Comparison of ENCODE assay signal across 14 mouse cellular contexts in the genomic region with DNA sequence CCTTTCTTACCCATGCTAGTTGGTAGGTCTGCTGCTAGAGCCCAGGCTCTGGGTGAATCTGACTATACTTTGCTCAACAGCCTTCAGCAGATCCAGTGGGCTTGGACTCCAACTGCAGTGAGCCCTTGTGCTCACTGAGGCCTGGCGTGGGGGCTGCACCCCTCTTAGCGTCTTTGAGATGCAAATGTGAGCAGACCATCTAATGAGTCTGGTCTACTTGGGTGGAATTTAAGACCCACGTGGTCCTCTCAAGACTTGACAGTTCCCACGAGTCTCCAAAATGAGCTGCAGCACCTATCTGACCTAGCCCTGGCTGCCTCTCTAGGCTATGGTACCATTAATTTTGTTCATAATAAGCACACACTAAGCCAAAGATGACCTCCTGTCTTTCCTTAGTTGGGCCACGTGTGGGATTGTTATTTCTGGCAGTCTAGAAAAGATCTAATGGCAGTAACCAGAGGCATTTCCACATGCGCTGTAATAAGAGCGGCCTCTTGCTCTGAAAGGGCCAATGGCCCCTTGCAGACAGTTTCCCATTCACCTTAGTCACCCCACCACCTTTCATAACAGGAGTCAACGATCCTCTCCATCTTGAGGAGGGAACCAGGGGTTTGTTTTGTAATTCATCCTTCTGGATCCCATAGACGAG. TPM values are rescaled to one million over a fixed set of nuclear protein-coding genes. Genes with fewer than 3 reads are reported as not detected.
DNase-seq lines count a peak whose midpoint lies in the region; ATAC-seq lines count a peak whose summit lies in the region.
"Had no signal": no experiment of that assay in that cellular context is flagged by ENCODE, and none has a peak within 500 bp of the region (broad histone marks: within the 10 kb centered on the region; RNA-seq: fewer than 3 reads in every experiment).

No protein-coding gene starts in this region.

- peaks cover 14% of the 10 kb centered on the region for H3K4me1 ChIP-seq in kidney, embryonic 14.5 days (ENCODE audit: control insufficient read depth, insufficient read depth, low read length)
- H3K4me1 ChIP-seq in embryonic facial prominence, embryonic 15.5 days, result peaks cover 17% of the 10 kb centered on the region
- peaks cover 27% of the 10 kb centered on the region for H3K4me1 ChIP-seq in hindbrain, embryonic 15.5 days (replicated peaks)
- H3K4me1 ChIP-seq in midbrain, embryonic 16.5 days (ENCODE audit: control insufficient read depth, insufficient read depth, low read length), result peaks cover 16% of the 10 kb centered on the region

- 17% methylated on average over 9 of the region's 9 CpGs for WGBS in kidney, embryonic 14.5 days
- 44% methylated on average over 9 of the region's 9 CpGs for WGBS in embryonic facial prominence, embryonic 15.5 days
- 28% methylated on average over 9 of the region's 9 CpGs for WGBS in hindbrain, embryonic 15.5 days
- WGBS in midbrain, embryonic 16.5 days, result 23% methylated on average over 9 of the region's 9 CpGs

- H3K27me3 ChIP-seq in kidney, embryonic 14.5 days (ENCODE audit: control insufficient read depth, insufficient read depth, low read length), result no peaks in the 10 kb centered on the region
- H3K27me3 ChIP-seq in embryonic facial prominence, embryonic 15.5 days, result no peaks in the 10 kb centered on the region
- no peaks in the 10 kb centered on the region for H3K27me3 ChIP-seq in hindbrain, embryonic 15.5 days
- H3K27me3 ChIP-seq in midbrain, embryonic 16.5 days (ENCODE audit: control insufficient read depth, insufficient read depth, low read depth, low read length), result no peaks in the 10 kb centered on the region

- peak overlapping the region; percentile 77 for H3K27ac ChIP-seq in kidney, embryonic 14.5 days (ENCODE audit: low read depth, low read length)
- peak overlapping the region; percentile 65; the same call in 1 of the 2 replicates for H3K27ac ChIP-seq in embryonic facial prominence, embryonic 15.5 days (replicated peaks)
- peak overlapping the region; percentile 67 for H3K27ac ChIP-seq in hindbrain, embryonic 15.5 days (replicated peaks)
- H3K27ac ChIP-seq in midbrain, embryonic 16.5 days (ENCODE audit: low read length), result peak overlapping the region; percentile 71
- H3K27ac ChIP-seq: macrophage had no signal

- peak overlapping the region; percentile 38 for H3K4me2 ChIP-seq in kidney, embryonic 14.5 days (replicated peaks; ENCODE audit: low read depth, low read length)
- H3K4me2 ChIP-seq in embryonic facial prominence, embryonic 15.5 days (replicated peaks), result peak overlapping the region; percentile 17
- peak overlapping the region; percentile 30; the same call in 1 of the 2 replicates for H3K4me2 ChIP-seq in hindbrain, embryonic 15.5 days
- peak overlapping the region; percentile 38 for H3K4me2 ChIP-seq in midbrain, embryonic 16.5 days (ENCODE audit: low read length)

- no peak for DNase-seq in kidney, adult 11 months
- DNase-seq in embryo, embryonic 9.5 days (ENCODE audit: extremely low spot score), result no peak
- no peak for DNase-seq in adrenal gland, postnatal 36 days
- DNase-seq: cerebellum, adult 8-10 months; thymus, adult 2 months had no signal

- H3K4me3 ChIP-seq in kidney, embryonic 14.5 days (ENCODE audit: low read length), result peak overlapping the region; percentile 5; the same call in 1 of the 2 replicates
- H3K4me3 ChIP-seq in embryonic facial prominence, embryonic 15.5 days (replicated peaks), result no peak overlapping the region
- H3K4me3 ChIP-seq in hindbrain, embryonic 15.5 days, result no peak overlapping the region
- no peak overlapping the region for H3K4me3 ChIP-seq in midbrain, embryonic 16.5 days (ENCODE audit: low read depth, low read length)

- H3K9ac ChIP-seq in kidney, embryonic 14.5 days (ENCODE audit: low read depth, low read length), result no peak overlapping the region
- no peak overlapping the region for H3K9ac ChIP-seq in embryonic facial prominence, embryonic 15.5 days
- no peak overlapping the region for H3K9ac ChIP-seq in hindbrain, embryonic 15.5 days
- no peak overlapping the region for H3K9ac ChIP-seq in midbrain, embryonic 16.5 days (ENCODE audit: low read depth, low read length)

- H3K9me3 ChIP-seq in kidney, embryonic 14.5 days (ENCODE audit: control insufficient read depth, low read length), result no peaks in the 10 kb centered on the region
- H3K9me3 ChIP-seq in embryonic facial prominence, embryonic 15.5 days (replicated peaks), result no peaks in the 10 kb centered on the region
- H3K9me3 ChIP-seq in hindbrain, embryonic 15.5 days, result no peaks in the 10 kb centered on the region
- no peaks in the 10 kb centered on the region for H3K9me3 ChIP-seq in midbrain, embryonic 16.5 days (replicated peaks; ENCODE audit: control insufficient read depth, low read length, poor library complexity, severe bottlenecking)

- peak; percentile 51 for ATAC-seq in kidney, embryonic 14.5 days (ENCODE audit: low FRiP score, low TSS enrichment)
- ATAC-seq in embryonic facial prominence, embryonic 15.5 days (ENCODE audit: insufficient number of reproducible peaks, low FRiP score, low TSS enrichment, low read depth), result no peak
- no peak for ATAC-seq in hindbrain, embryonic 15.5 days (ENCODE audit: low FRiP score, low read depth)
- ATAC-seq in midbrain, embryonic 16.5 days, result no peak
- ATAC-seq in erythroblast, adult 5-6 weeks (replicated peaks; ENCODE audit: low FRiP score, poor library complexity, severe bottlenecking), result no peak
- ATAC-seq: activated CD4-positive, CD25-positive, alpha-beta regulatory T cell, adult 4 months had no signal

- no peaks in the 10 kb centered on the region for H3K36me3 ChIP-seq in kidney, embryonic 14.5 days (ENCODE audit: control insufficient read depth, insufficient read depth, low read length)
- no peaks in the 10 kb centered on the region for H3K36me3 ChIP-seq in embryonic facial prominence, embryonic 15.5 days
- H3K36me3 ChIP-seq in hindbrain, embryonic 15.5 days, result no peaks in the 10 kb centered on the region
- H3K36me3 ChIP-seq in midbrain, embryonic 16.5 days (ENCODE audit: control insufficient read depth, insufficient read depth, low read length), result no peaks in the 10 kb centered on the region

RNA-seq across cellular contexts. Expression of gene Wdr95, which starts 14.9 kb away (rescaled TPM):
- not detected in 2 replicates for polyA plus RNA-seq in kidney, embryonic 14.5 days (2014; fragmentation: Nextera tagmentation; extraction: Ambion mirVana)
- 0.62 and 1.5 TPM in 2 replicates for polyA plus RNA-seq in embryonic facial prominence, embryonic 15.5 days (2015; fragmentation: Nextera tagmentation; extraction: Ambion mirVana)
- polyA plus RNA-seq in hindbrain, embryonic 15.5 days (2015; fragmentation: Nextera tagmentation; extraction: Ambion mirVana), result 0.13 and 0.43 TPM in 2 replicates
- 0.11 and 0.33 TPM in 2 replicates for polyA plus RNA-seq in midbrain, embryonic 16.5 days (2015; fragmentation: Nextera tagmentation; extraction: Ambion mirVana)
- total RNA-seq in erythroblast, adult 5-6 weeks (2015; ENCODE audit: low replicate concordance), result not detected in 2 replicates
- not detected in 2 replicates for total RNA-seq in erythroblast, adult 5-6 weeks (2017; ENCODE audit: low replicate concordance)
- total RNA-seq in adrenal gland, postnatal 36 days (2021), result not detected
- total RNA-seq: CH12.LX; gastrocnemius, adult 18-20 months had no signal
- polyA plus RNA-seq: activated CD4-positive, CD25-positive, alpha-beta regulatory T cell, adult 4 months; macrophage had no signal
